Mouse (Mus musculus) left cerebral cortex, adult 2 months (tissue): ENCODE data around the gene Rin1. TPM values are rescaled to one million over a fixed set of nuclear protein-coding genes. Genes with fewer than 3 reads are reported as not detected.

Experiments used
- DNase-seq, 2 experiments: peaks; one replicate each; pipeline ENCODE4 v3.0.0; 2021 to 2022; ENCODE audit warnings: low spot score in 2 of 2, mixed read lengths in 1 of 2; ENCODE audit errors: extremely low spot score in 1 of 2
- H3K27ac ChIP-seq: fragments of 200-600 bp; 2 replicates; pipeline ENCODE4 v1.8.1; 2022
- H3K4me3 ChIP-seq: fragments of 200-600 bp; 2 replicates; pipeline ENCODE4 v1.8.1; 2022
- CTCF ChIP-seq: fragments of 200-600 bp; IDR thresholded peaks from 2 replicates; pipeline ENCODE4 v1.8.1; 2022; ENCODE audit warnings: antibody characterized with exemption, mild to moderate bottlenecking, moderate library complexity
- intact Hi-C: fragments of 180-260 bp; cut with DNase I; formaldehyde crosslinking; loops from one replicate; pipeline ENCODE4 v1.15.1; 2025
- total RNA-seq, 2 experiments: library from RNA; stranded (reverse); gene quantifications; 2 replicates each; pipeline ENCODE4 v1.2.3; 2021

Rin1 gene
- total RNA-seq, 2 experiments from 2014 or later = 94.6 to 95.9 TPM

DNA sequence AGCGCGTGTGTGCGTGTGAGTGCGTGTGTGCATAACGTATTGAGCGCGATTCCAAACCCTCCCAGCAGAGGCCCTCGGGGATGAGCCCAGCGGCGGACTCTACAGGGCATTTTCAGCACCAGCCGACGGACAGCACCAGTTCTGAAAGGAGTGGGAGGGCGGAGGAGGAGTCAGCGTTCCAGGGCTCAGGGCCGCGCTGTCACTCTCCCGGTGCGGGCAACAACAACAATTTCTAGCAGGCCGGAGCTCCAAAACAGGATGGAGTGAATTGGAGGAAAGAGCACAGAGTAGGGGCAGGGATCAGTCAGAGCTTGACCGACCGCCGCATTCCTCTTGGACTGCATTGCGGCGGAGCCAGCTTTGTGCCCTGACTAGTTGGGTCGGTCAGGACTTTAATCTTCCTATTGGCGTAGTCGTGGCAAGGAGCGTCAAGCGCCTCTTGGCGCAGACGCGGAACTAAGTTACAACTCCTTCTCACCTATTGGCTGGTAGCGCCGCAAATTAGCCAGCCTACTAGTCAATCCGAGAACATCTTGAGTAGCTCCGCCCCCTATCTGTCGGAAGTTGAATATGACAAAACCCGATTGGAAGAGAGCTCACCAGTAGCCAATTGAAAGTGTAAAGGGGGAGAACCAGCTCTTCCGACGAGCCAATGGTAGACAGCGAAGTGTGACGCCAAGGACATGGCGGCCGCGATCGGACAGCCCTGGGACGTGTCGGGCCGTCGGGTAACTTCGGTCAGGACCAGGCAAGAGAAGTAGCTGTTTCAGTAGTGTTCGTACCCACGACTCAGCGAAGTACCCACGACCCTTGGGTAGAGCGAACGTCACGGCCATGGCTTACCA is 37.8 kb downstream of the Rin1 start, which contains the start of gene Yif1a:
Gene Yif1a, plus strand, starts transcription at position 655 of the 845 bp plus-strand sequence.
- peak; percentile 50 for TF ChIP-seq CTCF
- intact Hi-C loops = loop anchor here (2.0 kb wide), 1 partner anchor 53 kb away; no protein-coding TSS in a partner anchor
- peak; percentile 87 to 93 for DNase-seq
- Histone ChIP-seq H3K4me3 (peak within 1 kb of the TSS; percentile 69), H3K27ac (peak within 1 kb of the TSS; percentile 90)

DNA sequence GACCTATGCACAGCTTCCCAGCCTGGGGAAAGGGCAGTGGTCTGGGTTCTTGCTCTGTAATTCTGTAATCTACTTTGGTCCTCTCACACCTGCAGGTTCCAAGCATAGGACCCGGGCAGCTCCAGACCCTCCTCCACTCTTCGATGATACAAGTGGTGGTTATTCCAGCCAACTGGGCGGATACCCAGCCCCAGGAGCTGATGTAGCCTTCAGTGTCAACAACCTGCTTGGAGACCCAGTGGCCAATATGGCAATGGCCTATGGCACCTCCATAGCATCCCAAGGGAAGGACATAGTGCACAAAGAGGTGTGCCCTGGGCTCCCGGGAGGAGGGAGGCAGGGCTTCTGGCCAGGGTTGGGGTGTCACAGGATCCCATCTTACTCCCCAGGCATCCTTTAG is 39.0 kb downstream of the Rin1 start:
- peak overlapping the region; percentile 69 for H3K4me3 ChIP-seq
- TF ChIP-seq CTCF = no peak
- H3K27ac ChIP-seq = no peak overlapping the region
- intact Hi-C loops = loop anchor here (2.0 kb wide), 1 partner anchor 51 kb away; no protein-coding TSS in a partner anchor
- DNase-seq = no peak

DNA sequence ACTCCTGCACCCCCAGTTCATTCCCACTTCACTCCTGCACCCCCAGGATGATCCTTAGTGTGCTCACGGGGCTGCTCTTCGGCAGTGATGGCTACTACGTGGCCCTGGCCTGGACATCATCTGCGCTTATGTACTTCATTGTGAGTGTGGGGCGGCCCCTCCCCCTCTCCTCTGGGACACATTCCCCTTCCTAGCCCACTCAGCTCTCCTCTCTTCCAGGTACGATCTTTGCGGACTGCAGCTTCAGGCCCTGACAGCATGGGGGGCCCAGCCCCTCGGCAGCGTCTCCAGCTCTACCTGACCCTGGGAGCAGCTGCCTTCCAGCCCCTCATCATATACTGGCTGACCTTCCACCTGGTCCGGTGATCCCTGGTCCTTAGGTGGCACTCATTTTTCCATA is 41.8 kb downstream of the Rin1 start:
- peak in 1 of 2 experiments; percentile 15 for DNase-seq
- intact Hi-C loops = no loop called here
- Histone ChIP-seq H3K27ac (no peak overlapping the region), H3K4me3 (no peak overlapping the region)
- no peak for TF ChIP-seq CTCF

DNA sequence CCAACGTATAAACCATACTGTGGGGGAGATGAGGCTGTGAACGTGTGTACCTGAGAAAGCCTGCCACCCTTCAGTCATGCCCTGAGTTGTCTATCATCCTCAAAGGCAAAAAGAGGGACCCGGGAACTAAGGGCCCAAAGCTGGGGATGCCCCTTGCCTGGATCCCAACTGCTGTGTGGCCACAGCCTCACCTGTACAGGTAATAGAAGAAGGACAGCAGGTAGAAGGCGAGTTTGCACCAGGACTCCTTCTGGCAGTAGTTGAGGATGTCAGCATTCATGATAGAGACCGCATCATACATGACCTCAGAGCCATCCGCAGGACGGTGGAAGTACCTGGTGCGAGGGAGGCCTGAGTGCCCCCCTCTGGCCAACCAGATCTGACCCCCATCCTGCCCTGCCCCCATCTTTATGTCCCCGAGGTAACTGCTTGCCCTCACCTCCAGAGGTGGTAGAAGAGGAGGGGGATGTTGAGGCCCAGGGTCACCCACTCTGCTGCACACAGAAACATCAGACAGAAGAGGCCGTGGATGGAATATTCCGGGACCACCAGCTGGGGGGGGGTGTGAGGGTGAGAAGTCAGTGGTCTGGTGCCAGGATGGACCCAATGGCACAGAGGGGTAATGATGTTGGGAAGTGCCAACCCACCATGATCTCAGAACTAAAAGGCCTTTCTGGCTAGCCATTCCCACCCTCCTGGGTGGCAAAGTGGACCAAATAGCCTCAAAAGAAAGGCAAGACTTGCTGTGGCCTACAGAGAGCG is 43.4 kb downstream of the Rin1 start:
- no peak for DNase-seq
- intact Hi-C loops = loop anchor here (1.0 kb wide), 1 partner anchor 58 kb away; no protein-coding TSS in a partner anchor
- no peak for TF ChIP-seq CTCF
- H3K4me3 ChIP-seq = no peak overlapping the region
- H3K27ac ChIP-seq = peak overlapping the region; percentile 78

DNA sequence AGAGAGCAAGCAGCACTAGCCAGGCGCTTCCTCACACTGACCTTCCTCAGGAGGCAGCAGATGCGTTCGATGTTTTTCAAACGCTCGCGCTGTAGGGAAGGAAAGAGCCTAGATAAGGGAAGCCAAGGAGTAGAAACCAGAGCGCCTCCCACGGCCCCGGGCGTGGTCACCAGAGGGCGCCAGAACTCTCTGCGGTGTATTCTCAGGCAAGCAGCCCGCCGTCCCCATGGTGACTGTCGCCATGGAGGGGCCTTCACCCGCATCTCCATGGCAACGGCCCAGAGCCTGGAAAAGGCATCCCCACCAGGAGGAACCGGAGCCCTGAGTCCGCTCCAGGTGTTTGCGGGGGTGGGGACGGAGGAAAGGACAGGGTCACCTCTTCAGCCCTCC is 44.0 kb downstream of the Rin1 start:
- peak; percentile 95 for TF ChIP-seq CTCF
- DNase-seq = peak; percentile 97 to 98
- Histone ChIP-seq H3K27ac (peak overlapping the region; percentile 95), H3K4me3 (peak overlapping the region; percentile 76)
- intact Hi-C loops = loop anchor here (1.0 kb wide), 1 partner anchor 57 kb away; no protein-coding TSS in a partner anchor

DNA sequence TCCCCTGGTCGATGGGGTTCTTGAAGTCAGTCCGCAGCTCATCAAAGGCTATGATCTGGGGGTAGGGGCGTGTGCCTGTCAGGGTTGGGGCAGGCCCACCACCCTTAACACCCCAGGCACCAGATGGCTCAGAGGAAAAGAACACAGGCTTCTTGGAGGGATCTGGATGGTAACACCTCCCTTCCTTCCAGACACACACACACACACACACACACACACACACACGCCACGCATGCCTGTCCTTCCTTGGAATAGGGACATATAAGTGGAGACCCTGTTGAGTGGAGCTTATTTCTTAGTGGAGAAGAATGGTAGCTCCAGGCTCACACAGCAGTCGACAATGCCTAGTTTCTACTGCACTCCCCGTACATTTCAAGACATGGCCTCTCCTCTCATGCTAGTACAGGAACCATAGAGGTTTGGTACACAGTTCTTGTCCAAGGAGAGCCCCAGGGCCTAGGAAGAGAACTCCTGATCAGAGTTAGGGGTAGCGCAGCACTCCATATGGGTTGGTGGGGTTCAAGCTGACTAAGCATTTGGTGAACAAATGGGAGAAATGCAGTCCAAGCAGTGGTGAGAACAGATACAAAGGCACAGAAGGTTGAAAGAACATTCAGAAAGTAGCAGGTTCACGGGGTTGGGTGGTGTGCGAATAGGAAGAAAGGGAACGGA is 44.6 kb downstream of the Rin1 start:
- peak overlapping the region; percentile 95 for H3K27ac ChIP-seq
- no peak for TF ChIP-seq CTCF
- intact Hi-C loops = loop anchor here (1.0 kb wide), 1 partner anchor 56 kb away; no protein-coding TSS in a partner anchor
- peak in 1 of 2 experiments; percentile 28 for DNase-seq
- H3K4me3 ChIP-seq = peak overlapping the region; percentile 76

DNA sequence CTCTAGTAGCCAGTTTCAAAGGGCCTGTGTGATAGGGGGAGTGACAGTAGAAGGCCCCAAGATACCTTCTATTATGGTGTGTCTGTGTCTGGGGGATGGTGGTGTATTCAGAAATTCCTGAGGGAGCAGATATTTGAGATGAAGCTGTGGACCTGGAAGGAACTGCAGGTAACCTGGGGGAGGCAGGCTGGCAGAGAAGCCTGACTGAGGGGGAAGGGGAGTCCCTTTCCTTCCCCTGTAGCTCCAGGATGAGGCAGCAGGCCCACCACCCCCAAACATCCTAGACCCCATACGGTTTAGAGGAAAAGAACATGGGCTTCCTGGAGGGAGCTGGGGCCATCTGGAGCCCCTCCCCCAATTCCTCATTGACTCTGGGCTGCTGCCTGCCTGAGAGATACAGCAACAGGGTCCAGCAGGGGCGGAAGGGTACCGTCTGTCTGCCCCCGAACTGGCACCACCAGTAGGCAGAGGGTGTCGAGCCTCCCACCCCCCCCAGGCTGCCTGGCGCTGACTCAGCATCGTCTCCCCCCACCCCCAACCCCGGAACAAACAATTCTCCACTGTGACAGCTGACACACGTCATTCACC is 45.7 kb downstream of the Rin1 start:
- Histone ChIP-seq H3K27ac (peak overlapping the region; percentile 95), H3K4me3 (peak overlapping the region; percentile 76)
- intact Hi-C loops = no loop called here
- DNase-seq = peak in 1 of 2 experiments; percentile 13
- TF ChIP-seq CTCF = no peak

DNA sequence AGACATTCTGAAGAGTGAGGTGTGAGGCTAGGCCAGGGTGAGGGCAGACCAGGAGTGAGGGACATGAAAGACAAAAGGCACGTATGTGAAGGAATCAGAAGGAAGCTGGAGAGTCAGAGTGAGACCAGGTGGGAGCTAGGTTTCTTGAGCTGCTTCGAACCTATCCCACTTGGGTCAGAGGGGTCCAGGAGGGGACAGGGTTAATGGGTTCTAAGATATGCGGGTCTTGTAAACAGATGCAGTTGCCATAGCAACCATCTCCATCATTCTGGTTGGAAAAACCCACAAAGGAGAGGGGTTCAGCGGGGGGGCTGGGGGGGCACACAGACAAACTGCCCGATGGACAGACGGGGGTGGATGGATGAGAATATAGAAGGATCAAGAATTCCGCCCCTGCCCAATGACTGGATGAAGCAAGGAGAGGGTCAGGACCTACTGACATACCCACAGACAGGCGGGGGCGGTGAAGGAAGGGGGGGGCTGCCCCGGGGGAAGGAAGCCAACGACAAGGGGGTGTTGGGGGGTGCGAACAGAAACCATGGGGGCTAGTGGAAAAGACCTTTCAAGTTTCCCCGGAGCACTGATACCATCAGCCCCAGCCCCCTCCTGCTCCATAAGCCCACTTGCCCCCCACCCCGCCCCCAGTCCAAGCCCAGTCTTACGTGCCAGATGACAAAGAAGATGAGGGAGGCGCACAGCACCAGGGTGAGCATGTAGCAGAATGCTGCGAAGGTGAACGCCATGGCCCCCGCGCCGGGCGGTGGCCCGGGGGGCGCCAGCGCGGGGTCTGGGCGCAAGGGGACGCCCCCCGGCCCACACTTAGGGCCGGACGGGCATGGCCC is 47.5 kb downstream of the Rin1 start:
- intact Hi-C loops = no loop called here
- no peak for TF ChIP-seq CTCF
- Histone ChIP-seq H3K4me3 (peak overlapping the region; percentile 76), H3K27ac (peak overlapping the region; percentile 95)
- no peak for DNase-seq

DNA sequence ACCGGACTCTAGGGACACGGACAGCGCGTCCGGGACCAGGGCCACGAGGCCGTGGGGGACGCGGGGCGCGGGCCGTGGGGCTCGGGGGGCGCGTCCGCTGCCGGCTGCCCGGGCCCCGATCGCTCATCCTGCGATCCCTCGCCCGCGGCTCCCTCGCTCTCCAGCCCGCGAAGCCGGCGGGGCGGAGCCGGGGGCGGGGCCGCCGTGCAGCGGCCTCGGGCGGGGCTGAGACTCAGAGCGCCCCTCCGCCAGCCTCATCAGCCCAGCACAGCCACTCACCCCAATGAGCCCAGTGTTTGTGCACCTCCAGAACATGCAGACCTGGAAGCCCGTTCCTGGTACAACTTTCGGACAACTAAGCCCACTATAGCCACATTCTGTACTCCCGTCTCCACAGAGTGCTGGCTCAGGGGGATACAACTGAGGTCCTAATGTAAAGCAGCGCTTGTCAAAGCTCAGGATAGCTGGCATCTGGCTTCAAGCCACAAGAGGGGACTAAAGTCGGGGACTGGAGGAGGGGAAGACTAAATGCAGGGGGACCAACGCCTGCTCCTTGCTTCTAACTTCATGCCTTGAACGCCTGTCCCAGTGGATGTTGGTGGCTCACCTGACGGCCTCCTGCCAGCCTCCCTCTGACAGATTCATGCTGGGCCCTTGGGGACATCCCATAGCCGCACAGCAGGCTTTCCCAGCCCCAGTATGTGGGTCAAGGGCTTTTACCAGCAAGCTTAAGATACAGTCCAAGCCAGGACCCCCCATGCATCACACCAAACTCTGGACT is 48.3 kb downstream of the Rin1 start, which contains the start of gene Cnih2:
Gene Cnih2, minus strand, starts transcription at position 159 of the 781 bp plus-strand sequence.
- intact Hi-C loops = no loop called here
- TF ChIP-seq CTCF = no peak
- Histone ChIP-seq H3K4me3 (peak within 1 kb of the TSS; percentile 76), H3K27ac (peak within 1 kb of the TSS; percentile 95)
- DNase-seq = peak; percentile 79 to 81

DNA sequence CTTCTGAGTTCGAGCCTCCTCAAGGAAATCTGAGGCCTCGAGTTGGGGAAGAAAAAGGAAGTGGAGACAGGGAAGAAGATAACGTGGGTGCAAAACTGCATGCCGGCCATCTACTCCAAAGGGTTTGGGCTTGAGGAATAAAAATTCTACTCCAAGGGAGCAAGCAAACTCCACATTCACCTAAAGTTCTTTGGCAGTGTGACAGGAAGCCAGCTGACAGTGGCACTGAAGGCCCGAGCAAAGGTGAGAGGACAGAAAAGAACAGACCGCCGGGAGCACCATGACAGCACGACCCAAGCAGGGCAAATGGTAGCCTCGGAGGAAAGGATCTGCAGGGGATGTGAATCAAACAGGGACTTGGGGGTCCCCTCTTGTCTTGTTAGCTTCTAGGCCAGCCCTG is 55.8 kb downstream of the Rin1 start:
- TF ChIP-seq CTCF = no peak

More for the DNA sequence above, 55.8 kb downstream of the Rin1 start:
- peak overlapping the region; percentile 93 for H3K4me3 ChIP-seq
- DNase-seq = no peak
- intact Hi-C loops = no loop called here
- H3K27ac ChIP-seq = peak overlapping the region; percentile 100

Other genes with a start within 250 kb of the Rin1 start
- 10 to 100 TPM; 22.0 to 25.5 TPM for gene Gm21992, start 238.9 kb upstream of the Rin1 start, total RNA-seq
- 10 to 100 TPM; 53.4 to 61.0 TPM for gene Rbm14, start 238.8 kb upstream of the Rin1 start, total RNA-seq
- gene Ccs, start 211.1 kb upstream of the Rin1 start, total RNA-seq = 10 to 100 TPM; 29.8 to 30.3 TPM
- 1 to 10 TPM; 2.0 to 2.6 TPM for gene Ccdc87, start 211.1 kb upstream of the Rin1 start, total RNA-seq
- gene Ctsf, start 195.4 kb upstream of the Rin1 start, total RNA-seq = 100 to 1,000 TPM; 102 to 107 TPM
- gene Actn3, start 172.6 kb upstream of the Rin1 start, total RNA-seq = 1 to 10 TPM; 1.4 to 1.5 TPM
- 10 to 100 TPM; 24.7 to 25.9 TPM for gene Zdhhc24, start 171.8 kb upstream of the Rin1 start, total RNA-seq
- gene Bbs1, start 143.9 kb upstream of the Rin1 start, total RNA-seq = 10 to 100 TPM; 40.0 to 48.1 TPM
- gene Dpp3, start 122.2 kb upstream of the Rin1 start, total RNA-seq = 10 to 100 TPM; 39.5 to 45.9 TPM
- 10 to 100 TPM; 27.9 to 31.8 TPM for gene Peli3, start 107.4 kb upstream of the Rin1 start, total RNA-seq
- 10 to 100 TPM; 52.7 to 55.3 TPM for gene Mrpl11, start 88.3 kb upstream of the Rin1 start, total RNA-seq
- gene Npas4, start 60.2 kb upstream of the Rin1 start, total RNA-seq = 10 to 100 TPM; 21.7 to 33.7 TPM
- 10 to 100 TPM; 16.6 to 16.7 TPM for gene Slc29a2, start 26.6 kb upstream of the Rin1 start, total RNA-seq
- 100 to 1,000 TPM; 109 to 131 TPM for gene B4gat1, start 11.7 kb upstream of the Rin1 start, total RNA-seq
- 1 to 10 TPM; 4.9 to 5.8 TPM for gene AC124502.3, start 11.6 kb upstream of the Rin1 start, total RNA-seq
- gene Brms1, start 9.1 kb upstream of the Rin1 start, total RNA-seq = 10 to 100 TPM; 26.9 to 28.8 TPM
- 1 to 10 TPM; 4.3 to 5.4 TPM for gene Cd248, start 17.6 kb downstream of the Rin1 start, total RNA-seq
- 100 to 1,000 TPM; 154 to 156 TPM for gene Tmem151a, start 35.0 kb downstream of the Rin1 start, total RNA-seq
- gene Yif1a, start 38.1 kb downstream of the Rin1 start, total RNA-seq = 10 to 100 TPM; 23.4 to 25.7 TPM
- gene Cnih2, start 48.0 kb downstream of the Rin1 start, total RNA-seq = 100 to 1,000 TPM; 214 to 247 TPM
- 100 to 1,000 TPM; 144 to 157 TPM for gene Rab1b, start 56.6 kb downstream of the Rin1 start, total RNA-seq
- 100 to 1,000 TPM; 279 to 291 TPM for gene Klc2, start 68.1 kb downstream of the Rin1 start, total RNA-seq
- 10 to 100 TPM; 57.5 to 61.2 TPM for gene Pacs1, start 222.6 kb downstream of the Rin1 start, total RNA-seq
- 100 to 1,000 TPM; 194 to 201 TPM for gene Sf3b2, start 245.0 kb downstream of the Rin1 start, total RNA-seq
- 10 to 100 TPM; 78.0 to 80.9 TPM for gene Gal3st3, start 247.8 kb downstream of the Rin1 start, total RNA-seq